Mouse (Mus musculus) heart, adult 8-10 months (tissue): ENCODE data around the gene Cdk17. TPM values are rescaled to one million over a fixed set of nuclear protein-coding genes. Genes with fewer than 3 reads are reported as not detected.
"Not testable (repeated sequence)": the region's sequence is repeated elsewhere in the genome, so short reads cannot be mapped to it uniquely, and the experiment has no call there.

Experiments
- DNase-seq: peaks from one replicate; pipeline ENCODE4 v3.0.0; 2022; ENCODE audit warnings: low spot score
- total RNA-seq, 4 experiments: library from RNA; stranded (reverse); gene quantifications; 2 replicates each; pipeline ENCODE4 v1.2.4; 2022

Gene Cdk17
- total RNA-seq, 4 experiments from 2014 or later = 12.3 to 18.1 (median 16.0) TPM

- DNase-seq = no peak
Observed at GRCm38 (mm10) chr10:93142600-93143284, 17.9 kb upstream of the Cdk17 start.

- no peak for DNase-seq
Observed at GRCm38 (mm10) chr10:93143285-93143985, 17.2 kb upstream of the Cdk17 start.

GRCm38 (mm10) chr10:93143986-93144314 is 16.7 kb upstream of the Cdk17 start:
- no peak for DNase-seq

- no peak for DNase-seq
Observed at GRCm38 (mm10) chr10:93144579-93144978, 16.1 kb upstream of the Cdk17 start.

GRCm38 (mm10) chr10:93145088-93145487 is 15.6 kb upstream of the Cdk17 start:
- DNase-seq = no peak

GRCm38 (mm10) chr10:93146601-93147000 is 14.1 kb upstream of the Cdk17 start:
- no peak for DNase-seq

GRCm38 (mm10) chr10:93147691-93148090 is 13.0 kb upstream of the Cdk17 start:
- DNase-seq = no peak

- no peak for DNase-seq
Observed at GRCm38 (mm10) chr10:93149597-93149996, 11.1 kb upstream of the Cdk17 start.

GRCm38 (mm10) chr10:93151775-93152174 is 8.9 kb upstream of the Cdk17 start:
- DNase-seq = no peak

GRCm38 (mm10) chr10:93152698-93153097 is 8.0 kb upstream of the Cdk17 start:
- no peak for DNase-seq

- DNase-seq = not testable (repeated sequence)
Observed at GRCm38 (mm10) chr10:93153404-93153803, 7.3 kb upstream of the Cdk17 start.

- no peak for DNase-seq
Observed at GRCm38 (mm10) chr10:93159651-93160496, 801 bp upstream of the Cdk17 start.

GRCm38 (mm10) chr10:93160497-93160806 is 223 bp upstream of the Cdk17 start:
- peak; percentile 80 for DNase-seq

GRCm38 (mm10) chr10:93161511-93162275 is 1.0 kb downstream of the Cdk17 start:
- peak; percentile 61 for DNase-seq

- DNase-seq = no peak
Observed at GRCm38 (mm10) chr10:93162276-93162971, 1.7 kb downstream of the Cdk17 start.

GRCm38 (mm10) chr10:93162972-93163660 is 2.4 kb downstream of the Cdk17 start:
- no peak for DNase-seq

- no peak for DNase-seq
Observed at GRCm38 (mm10) chr10:93163711-93164488, 3.2 kb downstream of the Cdk17 start.

GRCm38 (mm10) chr10:93165416-93166381 is 5.0 kb downstream of the Cdk17 start:
- no peak for DNase-seq

- DNase-seq = no peak
Observed at GRCm38 (mm10) chr10:93166382-93166769, 5.7 kb downstream of the Cdk17 start.
